Mouse (Mus musculus) testis, postnatal 14 days (tissue): Measurements from ENCODE around the gene Celsr2.

Experiments
- DNase-seq: peaks from one replicate; pipeline ENCODE4 v3.0.0; 2021; ENCODE audit warnings: low spot score

Gene Celsr2

GRCm38 (mm10) chr3:108378875-108379663, 36.3 kb downstream of the Celsr2 start:
- DNase-seq: no peak

DNA sequence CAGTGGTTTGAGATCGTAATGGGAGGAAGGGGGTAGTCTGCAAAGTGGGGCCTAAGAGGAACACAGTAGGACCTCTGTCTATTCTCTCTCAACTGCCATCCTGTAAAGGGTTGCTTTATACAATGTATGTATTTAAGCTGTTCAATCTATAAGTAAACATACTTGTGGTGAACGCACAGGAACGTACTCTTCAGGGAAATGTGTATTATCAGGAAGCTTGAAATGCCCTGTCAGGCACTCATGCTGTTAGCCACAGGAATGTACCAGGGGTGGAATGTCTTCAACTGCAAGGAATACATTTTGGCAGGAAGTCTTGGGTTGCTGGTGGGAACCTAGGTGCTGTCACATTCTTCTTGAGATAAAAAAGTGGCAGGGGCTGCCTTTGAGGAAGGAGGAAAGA, 42.7 kb downstream of the Celsr2 start:
- no peak for DNase-seq

DNA sequence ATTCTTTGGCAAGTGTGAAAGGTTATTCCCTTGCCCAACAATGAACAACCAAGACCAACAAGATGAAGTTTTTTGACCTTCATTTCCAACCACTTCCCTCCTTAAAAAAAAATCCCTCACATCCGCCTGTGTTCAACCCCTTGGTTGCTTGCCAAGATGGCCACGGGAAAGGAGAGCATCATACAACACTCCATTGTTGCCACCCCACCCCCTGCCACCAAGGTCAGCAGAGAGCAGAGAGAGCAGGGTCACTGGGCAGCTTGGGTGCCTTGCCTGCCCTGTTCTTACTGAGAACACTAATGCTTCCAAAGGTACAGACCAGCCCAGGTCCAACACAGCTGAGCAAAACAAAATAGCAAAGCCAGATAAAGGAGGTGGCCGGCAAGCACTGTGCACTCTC, 43.1 kb downstream of the Celsr2 start:
- peak; percentile 76 for DNase-seq

GRCm38 (mm10) chr3:108368721-108369120, 46.6 kb downstream of the Celsr2 start:
- no peak for DNase-seq

DNA sequence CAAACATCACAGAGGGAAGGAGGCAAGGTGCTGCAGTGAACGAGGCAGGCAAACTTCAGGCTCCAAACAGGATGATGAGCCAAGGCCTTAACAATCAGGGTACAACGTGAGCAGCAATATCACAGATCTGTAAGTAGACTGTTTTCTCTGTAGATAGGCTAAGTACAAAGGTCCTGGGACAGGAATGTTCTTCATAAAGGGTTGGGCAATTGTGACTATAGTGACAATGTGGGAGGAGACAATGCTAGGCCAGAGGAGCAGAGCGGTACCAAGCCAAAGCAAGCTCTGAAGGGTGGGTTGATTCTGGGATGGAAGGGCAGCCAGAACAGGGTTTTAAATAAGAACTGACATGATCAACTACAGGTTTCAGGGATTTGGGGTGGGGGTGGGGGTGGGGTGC, 47.5 kb downstream of the Celsr2 start:
- DNase-seq: no peak

DNA sequence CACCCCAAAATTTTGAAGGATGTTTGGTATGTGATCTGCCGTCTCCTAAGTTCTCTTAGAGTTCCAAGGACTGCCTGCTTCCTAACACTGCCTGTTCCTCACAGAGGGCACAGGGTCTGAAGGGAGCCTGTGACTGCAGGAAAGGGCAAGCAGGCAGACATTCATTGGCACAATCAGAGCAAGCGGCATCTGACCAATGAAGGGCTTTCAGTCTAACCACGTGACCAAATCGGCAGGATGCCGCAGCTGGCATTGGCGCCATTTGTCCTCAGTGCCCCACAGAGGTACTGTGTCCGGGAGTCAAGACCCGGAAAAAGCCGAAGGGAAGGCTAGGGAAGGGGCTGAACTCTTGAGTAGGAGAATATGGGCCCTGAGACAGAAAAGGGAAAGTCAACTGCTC, 48.2 kb downstream of the Celsr2 start:
- DNase-seq: no peak

- no peak for DNase-seq
Measured at GRCm38 (mm10) chr3:108364270-108364995, 50.9 kb downstream of the Celsr2 start, which contains the start of gene Mybphl. Mybphl (plus strand) TSS chr3:108364911.

DNA sequence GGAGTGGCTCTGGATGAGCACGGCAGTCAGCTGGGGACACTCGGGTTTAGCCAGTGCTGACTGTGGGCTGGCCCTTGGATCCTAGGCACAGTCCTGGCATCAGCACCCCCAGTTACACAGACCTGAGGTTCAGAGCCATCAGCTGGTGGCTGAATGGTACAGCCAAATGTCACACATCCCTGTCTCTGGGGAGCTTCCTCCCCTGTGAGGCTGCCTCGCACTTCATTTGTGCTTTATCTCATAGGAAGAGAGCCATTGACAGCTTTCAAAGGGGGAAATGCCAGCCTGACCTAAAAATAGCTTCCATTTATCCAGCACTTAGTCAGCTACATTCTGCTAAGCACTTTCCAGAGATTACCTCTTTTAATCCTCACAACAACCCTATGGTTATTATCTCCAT, 51.7 kb downstream of the Celsr2 start:
- no peak for DNase-seq

GRCm38 (mm10) chr3:108360894-108361293, 54.5 kb downstream of the Celsr2 start:
- no peak for DNase-seq

DNA sequence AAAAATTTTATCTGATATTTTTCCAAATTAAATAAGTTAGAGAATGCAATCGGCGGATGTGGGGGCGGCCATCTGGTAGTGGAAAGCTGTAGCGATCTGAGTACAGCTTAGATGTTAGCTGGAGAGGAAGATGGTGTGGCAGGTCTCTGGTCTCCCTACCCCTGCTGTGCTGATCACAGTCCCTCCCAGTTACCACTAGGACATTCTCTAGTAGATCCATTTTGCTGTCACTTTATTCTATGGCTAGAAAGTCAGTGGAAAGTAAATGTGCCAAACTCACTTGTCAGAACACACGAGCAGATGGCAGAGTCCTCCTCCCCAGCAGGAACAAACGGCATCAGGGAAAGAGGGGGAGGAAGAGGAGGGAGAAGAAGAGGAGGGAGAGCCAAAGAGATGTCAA, 56.9 kb downstream of the Celsr2 start:
- no peak for DNase-seq

DNA sequence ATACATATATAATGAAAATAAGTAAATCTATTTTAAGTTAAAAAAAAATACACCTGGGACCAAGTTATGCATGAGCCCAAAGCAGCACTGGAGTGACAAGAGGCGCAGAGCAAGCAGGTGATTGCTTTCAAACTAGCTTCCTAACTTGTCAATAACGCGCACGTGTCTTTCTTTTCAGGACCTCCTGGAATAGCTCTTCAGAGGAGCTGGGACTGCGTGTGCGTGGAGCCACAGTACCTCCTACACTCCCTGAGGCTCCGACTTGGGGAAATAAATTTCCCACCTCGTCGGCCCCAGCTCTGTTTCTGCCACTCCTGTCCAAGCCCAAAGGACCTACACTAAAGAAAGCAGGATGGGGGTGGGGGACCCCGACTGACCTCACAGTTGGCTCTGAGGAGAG, 58.3 kb downstream of the Celsr2 start:
- DNase-seq: no peak

DNA sequence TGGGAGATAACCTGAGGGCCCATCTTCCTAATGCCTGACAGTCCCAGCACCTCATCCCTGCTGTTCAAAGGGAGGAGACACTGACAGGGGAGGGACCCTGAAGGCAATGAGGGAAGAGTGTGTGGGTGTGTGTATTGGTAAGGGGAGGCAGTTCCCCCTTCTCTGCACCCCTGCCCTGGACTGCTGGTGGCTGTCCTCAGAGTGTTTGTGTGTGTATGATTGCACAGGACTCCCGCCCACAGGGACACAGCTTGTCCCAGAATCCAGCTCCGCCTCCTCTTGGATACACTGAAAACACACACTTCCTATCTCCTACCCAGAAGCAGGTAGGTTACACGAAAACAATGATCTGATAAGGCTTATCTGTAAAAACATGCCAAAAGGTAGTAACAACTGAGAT, 60.1 kb downstream of the Celsr2 start:
- DNase-seq: no peak

- no peak for DNase-seq
Measured at GRCm38 (mm10) chr3:108348376-108348775, 67.0 kb downstream of the Celsr2 start.

DNA sequence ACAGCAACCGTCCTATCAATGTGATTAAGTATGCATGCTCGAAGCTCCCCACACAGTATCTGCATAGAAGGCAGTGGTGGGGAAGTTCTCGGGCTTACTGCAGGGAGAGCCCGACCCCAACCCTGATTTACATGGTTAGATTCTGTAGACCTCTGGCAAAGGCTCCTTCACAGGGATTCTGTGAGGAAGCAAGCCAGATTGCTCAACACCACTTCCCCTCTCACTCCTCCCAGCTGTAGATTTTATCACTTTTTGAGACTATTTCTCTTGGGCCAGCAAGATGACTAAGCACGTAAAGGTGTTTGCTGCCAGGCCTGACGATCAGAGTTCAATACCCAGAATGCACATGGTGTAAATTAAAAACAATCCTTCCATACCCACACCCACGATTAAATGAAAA, 69.5 kb downstream of the Celsr2 start:
- no peak for DNase-seq

GRCm38 (mm10) chr3:108342185-108342584, 73.2 kb downstream of the Celsr2 start:
- DNase-seq: no peak

- no peak for DNase-seq
Measured at GRCm38 (mm10) chr3:108341040-108341439, 74.3 kb downstream of the Celsr2 start.
